Mouse (Mus musculus): ENCODE measurements around the gene 5730522E02Rik. TPM values are rescaled to one million over a fixed set of nuclear protein-coding genes. Genes with fewer than 3 reads are reported as not detected.
A peak's percentile ranks its signal among the peaks of the same experiment; 100 is the strongest.

5730522E02Rik gene
- polyA plus RNA-seq, 1 experiment from 2014 or later: 1.5 TPM

DNA sequence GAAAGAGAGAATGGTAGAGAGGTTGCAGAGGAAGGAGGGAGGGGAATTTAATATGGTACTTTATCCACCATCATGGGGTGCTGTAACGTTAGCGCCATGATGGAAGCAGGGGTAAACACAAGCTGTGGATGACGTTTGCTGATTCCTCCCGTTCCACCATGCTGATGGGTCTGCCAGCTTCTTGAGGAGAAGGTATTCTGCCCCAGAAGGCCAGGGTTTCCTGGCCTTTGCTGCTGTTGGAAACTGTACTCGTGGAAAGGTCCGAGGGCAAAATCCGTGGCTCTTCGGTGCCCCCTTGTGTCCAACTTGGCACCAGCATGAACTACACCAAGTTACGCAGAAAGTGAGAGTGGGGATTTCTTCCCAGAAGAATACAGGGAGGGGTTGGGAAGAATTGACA is 347.9 kb downstream of the 5730522E02Rik start:
- H3K4me1 ChIP-seq: no peaks in the 10 kb centered on the region
- H3K4me2 ChIP-seq: peak overlapping the region; percentile 56
- no peak overlapping the region for H3K27ac ChIP-seq (replicated peaks)
- WGBS: 11% methylated on average over 9 of the region's 9 CpGs
- ATAC-seq (ENCODE audit: extremely low read depth, insufficient number of reproducible peaks, low FRiP score, low TSS enrichment): no peak
- H3K9ac ChIP-seq: 0 out of 2 replicates have a peak overlapping the region, but pooled peaks have one; percentile 62
- H3K27me3 ChIP-seq (replicated peaks): no peaks in the 10 kb centered on the region
- H3K9me3 ChIP-seq: no peaks in the 10 kb centered on the region
- H3K36me3 ChIP-seq: no peaks in the 10 kb centered on the region
- peak overlapping the region; percentile 32 for H3K4me3 ChIP-seq

DNA sequence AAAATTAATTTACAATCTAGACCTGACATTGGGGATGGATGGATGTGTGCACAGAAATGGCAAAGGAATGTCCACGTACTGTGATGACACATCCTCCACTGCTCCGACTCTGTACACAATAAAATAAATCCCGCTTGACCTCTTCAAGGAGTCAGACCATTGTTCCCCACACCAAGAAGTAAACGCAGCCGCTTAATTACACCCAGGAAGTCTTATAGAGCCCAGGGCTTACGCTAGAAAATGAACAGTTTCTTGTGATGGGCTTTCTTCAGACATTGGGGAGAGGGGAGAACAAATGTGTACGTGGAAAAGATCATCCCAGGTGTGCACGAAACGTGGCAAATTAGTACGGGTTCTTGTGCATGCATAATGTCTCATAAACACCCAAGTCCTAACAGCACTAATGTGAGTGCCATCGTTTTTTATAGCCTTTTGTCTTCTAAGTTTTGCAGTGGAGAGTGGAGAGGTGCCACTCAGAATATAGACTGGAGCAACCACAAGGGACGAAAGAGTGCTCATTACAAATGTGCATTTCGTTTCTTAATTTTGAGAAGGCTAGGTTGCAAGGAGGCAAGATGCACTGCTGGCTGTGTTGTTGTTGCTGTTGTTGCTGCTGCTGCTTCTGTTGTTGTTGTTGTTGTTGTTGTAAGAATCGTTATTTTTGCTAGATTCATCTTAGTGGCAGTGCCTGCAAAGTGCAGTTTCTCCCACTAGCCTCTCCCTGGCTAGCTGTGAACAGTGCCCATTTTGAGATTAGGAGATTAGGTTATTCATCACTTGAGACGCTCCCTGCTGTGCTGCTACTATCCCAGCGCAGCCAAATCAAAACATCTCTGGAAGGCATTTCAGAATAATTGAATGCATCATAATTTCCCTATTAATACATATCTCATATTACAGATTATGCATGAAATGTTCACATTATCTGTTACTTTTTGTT is 353.7 kb downstream of the 5730522E02Rik start:
- Histone ChIP-seq H3K4me2 (no peak overlapping the region), H3K4me1 (0 out of 2 replicates have a peak, but pooled peaks cover 4% of the 10 kb centered on the region), H3K9me3 (no peaks in the 10 kb centered on the region), H3K36me3 (no peaks in the 10 kb centered on the region), H3K9ac (no peak overlapping the region), H3K27me3 (replicated peaks) (no peaks in the 10 kb centered on the region), H3K27ac (replicated peaks) (no peak overlapping the region), H3K4me3 (no peak overlapping the region)
- no peak for ATAC-seq (ENCODE audit: extremely low read depth, insufficient number of reproducible peaks, low FRiP score, low TSS enrichment)
- 71% methylated on average over 16 of the region's 16 CpGs for WGBS

DNA sequence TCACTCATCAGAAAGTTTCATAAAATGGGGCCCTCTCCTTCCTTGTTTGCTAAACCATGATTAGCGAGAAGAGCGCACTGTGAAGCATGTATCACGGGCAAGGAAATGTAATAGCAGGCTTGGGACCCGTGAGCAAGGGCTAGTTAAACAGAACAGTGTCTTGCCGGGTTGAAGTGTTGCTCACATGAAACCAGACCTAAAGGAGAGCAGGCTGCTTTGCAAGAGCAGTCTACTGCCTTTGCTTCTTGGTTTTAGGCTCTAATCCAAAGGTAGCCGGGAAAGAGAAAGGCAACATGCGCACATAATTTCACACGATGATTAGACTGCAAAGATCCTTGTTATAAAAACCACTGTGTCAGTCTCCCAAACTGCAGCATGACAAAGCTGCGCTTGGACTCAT is 354.8 kb downstream of the 5730522E02Rik start:
- no peaks in the 10 kb centered on the region for H3K36me3 ChIP-seq
- no peak overlapping the region for H3K9ac ChIP-seq
- H3K9me3 ChIP-seq: no peaks in the 10 kb centered on the region
- peak overlapping the region; percentile 5; the same call in 1 of the 2 replicates for H3K4me2 ChIP-seq
- no peak for ATAC-seq (ENCODE audit: extremely low read depth, insufficient number of reproducible peaks, low FRiP score, low TSS enrichment)
- 62% methylated on average over 9 of the region's 9 CpGs for WGBS
- H3K27me3 ChIP-seq (replicated peaks): no peaks in the 10 kb centered on the region
- H3K4me3 ChIP-seq: no peak overlapping the region
- 0 out of 2 replicates have a peak, but pooled peaks cover 4% of the 10 kb centered on the region for H3K4me1 ChIP-seq
- no peak overlapping the region for H3K27ac ChIP-seq (replicated peaks)

DNA sequence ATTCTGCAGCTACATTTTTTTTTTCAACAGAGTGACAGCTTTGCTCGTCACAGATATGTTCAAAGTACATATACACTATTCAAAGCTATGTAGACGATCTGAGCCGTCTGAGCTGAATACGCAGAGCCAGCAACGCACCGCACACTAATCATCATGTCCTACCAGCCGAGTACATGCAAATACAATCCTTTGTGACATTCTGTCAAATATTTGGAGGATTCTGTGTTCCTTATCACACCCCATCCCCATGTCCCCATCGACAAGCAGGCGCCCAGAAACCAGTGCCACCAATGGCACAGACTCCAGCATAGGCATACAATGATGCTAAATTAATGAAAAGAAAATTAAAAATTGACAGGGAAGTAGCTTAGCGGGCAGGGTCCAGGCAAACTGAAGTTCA is 356.3 kb downstream of the 5730522E02Rik start:
- Histone ChIP-seq H3K4me2 (no peak overlapping the region), H3K4me3 (no peak overlapping the region), H3K36me3 (no peaks in the 10 kb centered on the region), H3K9ac (no peak overlapping the region), H3K4me1 (peaks cover 11% of the 10 kb centered on the region), H3K9me3 (no peaks in the 10 kb centered on the region), H3K27me3 (replicated peaks) (no peaks in the 10 kb centered on the region), H3K27ac (replicated peaks) (no peak overlapping the region)
- ATAC-seq (ENCODE audit: extremely low read depth, insufficient number of reproducible peaks, low FRiP score, low TSS enrichment): no peak
- WGBS: 76% methylated on average over 10 of the region's 10 CpGs

DNA sequence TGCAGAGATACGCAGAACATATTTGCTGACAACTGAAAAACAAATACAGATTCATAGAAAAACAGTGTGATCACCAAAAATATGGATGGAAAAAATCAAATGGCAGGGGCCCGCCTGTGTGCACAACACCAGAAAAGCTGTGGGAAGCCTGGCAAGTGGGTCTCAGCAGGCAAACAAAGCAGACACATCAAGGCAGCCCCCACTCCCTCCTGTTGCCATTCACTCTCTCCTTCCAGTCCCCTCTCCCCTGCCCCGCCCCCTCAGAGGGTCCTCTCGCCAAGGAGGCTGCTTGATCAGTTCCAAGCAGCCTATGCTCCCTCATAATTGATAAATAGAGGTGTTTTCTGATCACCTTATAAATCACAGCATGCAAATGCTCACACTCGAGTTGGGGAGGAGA is 357.5 kb downstream of the 5730522E02Rik start:
- H3K36me3 ChIP-seq: no peaks in the 10 kb centered on the region
- WGBS: 49% methylated on average over 5 of the region's 5 CpGs
- no peak overlapping the region for H3K27ac ChIP-seq (replicated peaks)
- H3K9ac ChIP-seq: no peak overlapping the region
- H3K9me3 ChIP-seq: no peaks in the 10 kb centered on the region
- H3K27me3 ChIP-seq (replicated peaks): no peaks in the 10 kb centered on the region
- H3K4me2 ChIP-seq: no peak overlapping the region
- H3K4me1 ChIP-seq: peaks cover 17% of the 10 kb centered on the region
- ATAC-seq (ENCODE audit: extremely low read depth, insufficient number of reproducible peaks, low FRiP score, low TSS enrichment): no peak
- no peak overlapping the region for H3K4me3 ChIP-seq

DNA sequence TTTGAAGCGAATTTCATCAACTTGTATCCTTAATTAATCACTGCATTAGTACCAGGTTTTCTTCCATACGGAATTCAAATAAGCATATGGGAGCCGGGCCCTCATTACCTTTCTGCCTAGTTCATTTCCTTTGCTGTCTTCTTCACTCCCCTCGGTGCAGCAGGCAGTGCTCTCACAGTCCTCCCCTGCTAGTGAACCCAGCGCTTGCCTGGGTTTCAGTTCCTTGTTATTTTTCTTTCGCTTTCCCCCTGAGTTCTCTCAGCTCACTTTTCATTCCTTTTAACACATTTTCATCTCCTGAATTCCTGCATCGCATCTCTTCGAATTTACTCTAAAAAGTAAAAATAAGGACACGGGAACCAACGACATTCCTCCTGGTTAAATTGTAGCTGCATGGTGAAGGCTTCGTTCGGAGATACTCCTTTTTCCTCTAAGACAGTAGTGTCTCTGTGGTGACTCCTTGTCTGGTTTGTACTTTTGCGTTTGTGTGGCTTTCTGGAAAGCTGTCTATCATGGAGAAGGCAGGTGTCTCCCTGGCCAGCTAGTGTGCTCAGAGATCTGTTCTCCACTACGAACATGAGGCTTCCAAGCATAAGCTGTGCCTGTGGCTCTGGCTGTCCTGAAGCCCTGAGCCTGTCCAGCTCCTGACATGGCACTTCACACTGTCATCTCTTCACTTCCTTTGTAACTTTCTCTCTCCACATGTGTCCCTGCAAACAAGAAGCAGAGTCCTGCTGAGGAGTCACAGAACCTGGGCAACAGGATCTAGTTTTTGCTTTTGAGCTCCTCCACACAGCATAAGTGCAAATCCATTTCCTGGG is 361.5 kb downstream of the 5730522E02Rik start:
- peak overlapping the region; percentile 38 for H3K4me3 ChIP-seq
- H3K4me2 ChIP-seq: peak overlapping the region; percentile 52
- WGBS: 44% methylated on average over 14 of the region's 14 CpGs
- H3K27me3 ChIP-seq (replicated peaks): no peaks in the 10 kb centered on the region
- H3K9me3 ChIP-seq: no peaks in the 10 kb centered on the region
- H3K36me3 ChIP-seq: no peaks in the 10 kb centered on the region
- H3K4me1 ChIP-seq: peaks cover 14% of the 10 kb centered on the region
- peak overlapping the region; percentile 48; the same call in 1 of the 2 replicates for H3K9ac ChIP-seq
- no peak for ATAC-seq (ENCODE audit: extremely low read depth, insufficient number of reproducible peaks, low FRiP score, low TSS enrichment)
- H3K27ac ChIP-seq (replicated peaks): 0 out of 2 replicates have a peak overlapping the region, but pooled peaks have one; percentile 1

DNA sequence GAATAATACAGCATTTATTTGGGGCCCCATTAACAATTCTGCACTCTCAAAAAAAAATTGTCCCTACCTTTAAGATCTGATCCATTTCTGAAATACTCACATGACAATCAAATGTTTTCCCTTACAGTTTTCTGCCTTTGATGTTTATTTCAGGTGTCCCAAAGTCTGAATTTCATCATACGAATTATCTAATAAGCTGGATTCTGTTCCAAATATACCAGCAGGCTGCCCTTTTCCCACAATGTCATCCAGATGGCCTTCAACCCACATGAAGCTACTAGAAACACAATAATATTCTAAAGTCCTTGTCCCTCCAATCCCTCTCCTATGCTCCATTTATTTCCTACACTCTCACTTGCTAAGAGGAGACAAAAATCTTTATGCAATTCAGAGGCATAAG is 372.1 kb downstream of the 5730522E02Rik start:
- H3K4me2 ChIP-seq: no peak overlapping the region
- no peak overlapping the region for H3K9ac ChIP-seq
- ATAC-seq (ENCODE audit: extremely low read depth, insufficient number of reproducible peaks, low FRiP score, low TSS enrichment): no peak
- peaks cover 8% of the 10 kb centered on the region for H3K4me1 ChIP-seq
- H3K36me3 ChIP-seq: no peaks in the 10 kb centered on the region
- H3K27ac ChIP-seq (replicated peaks): no peak overlapping the region
- WGBS: 63% methylated on average over 1 of the region's 1 CpGs
- no peaks in the 10 kb centered on the region for H3K9me3 ChIP-seq
- no peaks in the 10 kb centered on the region for H3K27me3 ChIP-seq (replicated peaks)
- no peak overlapping the region for H3K4me3 ChIP-seq

DNA sequence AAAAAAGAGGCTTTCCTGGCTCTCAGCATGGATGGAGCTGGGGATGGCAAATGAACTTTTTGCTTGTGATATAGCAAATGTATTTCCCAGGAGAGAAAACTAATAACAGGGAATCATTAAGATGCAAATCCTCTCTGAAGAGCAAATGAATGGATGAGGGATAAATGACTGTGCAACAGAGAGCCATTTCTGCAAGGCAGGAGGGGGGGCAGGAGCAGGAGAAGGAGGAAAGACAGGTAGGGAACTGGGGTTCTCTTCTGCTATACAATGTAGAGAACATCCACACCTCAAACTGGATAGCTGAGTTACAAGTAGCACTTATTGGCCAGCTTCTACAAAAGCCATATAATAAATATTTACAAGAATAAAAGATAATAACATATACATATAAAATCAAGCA is 390.8 kb downstream of the 5730522E02Rik start:
- Histone ChIP-seq H3K9me3 (peaks cover 6% of the 10 kb centered on the region; the same call in 1 of the 2 replicates), H3K36me3 (no peaks in the 10 kb centered on the region)
- ATAC-seq (ENCODE audit: extremely low read depth, insufficient number of reproducible peaks, low FRiP score, low TSS enrichment): no peak

DNA sequence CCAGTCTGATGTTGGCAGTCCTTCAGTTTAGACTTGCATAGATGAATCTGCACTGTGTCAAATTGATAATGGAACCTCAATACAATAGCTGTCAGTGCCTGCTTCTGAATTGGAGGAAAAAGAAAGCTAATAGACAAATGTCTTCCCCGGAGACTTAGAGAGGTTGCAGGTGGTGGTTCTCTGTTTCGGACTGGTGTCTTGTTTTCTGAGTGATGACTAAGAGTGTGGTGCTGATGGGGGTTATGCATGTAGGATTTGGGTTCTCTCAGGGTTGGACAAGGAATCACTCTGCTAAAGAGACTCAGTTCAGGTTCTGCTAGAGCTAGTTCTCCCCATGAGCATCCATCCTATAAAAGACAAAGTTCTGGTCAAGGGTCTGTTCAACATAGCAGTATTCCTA is 397.1 kb downstream of the 5730522E02Rik start:
- H3K27me3 ChIP-seq (replicated peaks): no peaks in the 10 kb centered on the region
- no peak overlapping the region for H3K4me2 ChIP-seq
- WGBS: 75% methylated on average over 2 of the region's 2 CpGs
- ATAC-seq (ENCODE audit: extremely low read depth, insufficient number of reproducible peaks, low FRiP score, low TSS enrichment): no peak
- no peaks in the 10 kb centered on the region for H3K9me3 ChIP-seq
- no peak overlapping the region for H3K9ac ChIP-seq
- H3K4me1 ChIP-seq: no peaks in the 10 kb centered on the region
- no peaks in the 10 kb centered on the region for H3K36me3 ChIP-seq
- H3K4me3 ChIP-seq: no peak overlapping the region
- no peak overlapping the region for H3K27ac ChIP-seq (replicated peaks)

More for the DNA sequence above, 390.8 kb downstream of the 5730522E02Rik start:
- Histone ChIP-seq H3K4me2 (no peak overlapping the region), H3K4me3 (no peak overlapping the region), H3K27me3 (replicated peaks) (no peaks in the 10 kb centered on the region), H3K27ac (replicated peaks) (no peak overlapping the region), H3K4me1 (no peaks in the 10 kb centered on the region), H3K9ac (no peak overlapping the region)

DNA sequence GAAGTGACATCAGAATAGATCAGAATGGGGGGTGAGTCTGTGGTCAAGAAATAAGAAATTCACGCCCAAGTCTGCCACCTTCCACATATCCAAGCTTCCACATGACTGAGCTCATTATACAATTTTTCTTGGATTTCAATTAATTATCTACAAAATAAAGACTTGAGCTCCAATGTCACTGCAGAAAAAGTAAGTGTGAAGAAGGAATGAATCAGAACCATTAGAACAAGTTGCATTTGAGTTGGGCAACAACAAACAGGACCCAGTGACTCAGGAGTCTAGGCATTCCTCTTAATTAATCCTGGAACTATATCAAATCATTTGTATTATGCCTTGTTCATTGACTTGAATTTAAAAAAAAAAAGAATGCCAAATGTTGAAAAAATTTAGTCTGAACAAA is 422.9 kb downstream of the 5730522E02Rik start:
- 82% methylated on average over 1 of the region's 1 CpGs for WGBS

DNA sequence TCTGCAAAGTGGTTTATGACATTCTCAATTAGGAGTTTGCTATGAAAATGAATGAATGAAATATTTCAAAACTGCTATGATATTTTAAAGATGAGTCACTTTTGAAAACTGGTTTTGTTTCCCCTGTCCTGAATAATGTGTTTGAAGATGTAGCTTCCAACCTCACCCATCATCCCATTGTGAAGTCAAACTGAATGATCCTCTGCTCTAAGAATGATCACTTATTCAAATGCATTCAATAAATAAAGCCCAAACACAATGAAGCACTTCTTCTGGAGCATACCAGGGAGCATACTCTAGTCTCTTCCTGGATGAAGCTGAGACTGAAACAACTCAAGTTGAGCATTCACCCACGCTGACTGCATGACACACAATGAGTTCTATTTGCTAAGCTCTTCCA is 438.3 kb downstream of the 5730522E02Rik start:
- no peaks in the 10 kb centered on the region for H3K27me3 ChIP-seq (replicated peaks)
- H3K4me2 ChIP-seq: no peak overlapping the region
- H3K4me1 ChIP-seq: no peaks in the 10 kb centered on the region
- H3K36me3 ChIP-seq: no peaks in the 10 kb centered on the region
- ATAC-seq (ENCODE audit: extremely low read depth, insufficient number of reproducible peaks, low FRiP score, low TSS enrichment): no peak
- H3K4me3 ChIP-seq: no peak overlapping the region
- H3K9me3 ChIP-seq: no peaks in the 10 kb centered on the region
- H3K27ac ChIP-seq (replicated peaks): no peak overlapping the region
- H3K9ac ChIP-seq: no peak overlapping the region
- WGBS: 82% methylated on average over 1 of the region's 1 CpGs

More for the DNA sequence above, 422.9 kb downstream of the 5730522E02Rik start:
- H3K9me3 ChIP-seq: no peaks in the 10 kb centered on the region
- no peak overlapping the region for H3K9ac ChIP-seq
- no peak overlapping the region for H3K4me2 ChIP-seq
- no peak overlapping the region for H3K4me3 ChIP-seq
- no peak for ATAC-seq (ENCODE audit: extremely low read depth, insufficient number of reproducible peaks, low FRiP score, low TSS enrichment)
- no peaks in the 10 kb centered on the region for H3K4me1 ChIP-seq
- H3K27me3 ChIP-seq (replicated peaks): no peaks in the 10 kb centered on the region
- no peak overlapping the region for H3K27ac ChIP-seq (replicated peaks)
- no peaks in the 10 kb centered on the region for H3K36me3 ChIP-seq
